Mouse (Mus musculus): Measurements from ENCODE around the gene Pde6b.

The Pde6b gene

DNA sequence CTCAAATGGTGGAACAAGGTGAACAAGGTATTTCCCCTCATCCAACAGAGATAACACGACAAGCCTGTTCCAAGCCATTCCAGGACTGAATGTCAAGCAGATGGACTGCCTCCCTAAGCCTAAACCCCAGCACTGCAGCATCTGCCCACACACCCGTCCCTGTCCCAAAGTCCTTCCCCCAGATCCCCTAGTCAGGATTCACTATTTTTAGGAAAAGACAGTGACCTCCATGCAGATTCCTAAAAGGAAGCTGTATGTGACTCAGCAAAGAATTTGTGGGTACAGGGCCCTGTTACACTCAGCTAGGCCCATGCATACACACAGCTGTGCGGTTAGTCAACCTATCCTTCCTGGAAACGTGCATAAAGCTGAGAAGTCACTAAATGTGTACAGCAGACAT lies 1.7 kb upstream of the Pde6b start:
- DNase-seq (ENCODE audit: extremely low read depth, insufficient read length, low spot score): no peak

GRCm38 (mm10) chr5:108389744-108390143 lies 1.6 kb downstream of the Pde6b start:
- DNase-seq (ENCODE audit: extremely low read depth, insufficient read length, low spot score): no peak

DNA sequence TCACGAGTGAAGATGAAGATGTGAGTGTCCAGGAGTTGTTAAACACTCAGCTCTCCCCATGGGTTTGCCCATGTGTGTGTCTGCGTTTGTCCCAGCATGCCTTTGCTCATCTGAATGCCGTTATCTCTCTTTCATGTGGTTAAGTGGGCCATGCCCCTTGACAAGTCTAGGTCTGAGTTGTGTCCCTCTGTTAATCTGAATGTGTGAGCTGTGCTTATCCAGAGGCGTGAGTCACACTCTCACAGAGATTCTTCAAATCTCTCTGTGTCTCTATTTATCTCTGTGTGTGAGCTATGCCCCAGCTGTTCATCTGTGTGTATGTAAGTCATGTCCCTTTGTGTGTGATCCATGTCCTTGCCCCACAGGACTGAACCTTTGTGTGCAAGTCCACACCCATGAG lies 15.3 kb downstream of the Pde6b start:
- no peak for DNase-seq (ENCODE audit: extremely low read depth, insufficient read length, low spot score)

DNA sequence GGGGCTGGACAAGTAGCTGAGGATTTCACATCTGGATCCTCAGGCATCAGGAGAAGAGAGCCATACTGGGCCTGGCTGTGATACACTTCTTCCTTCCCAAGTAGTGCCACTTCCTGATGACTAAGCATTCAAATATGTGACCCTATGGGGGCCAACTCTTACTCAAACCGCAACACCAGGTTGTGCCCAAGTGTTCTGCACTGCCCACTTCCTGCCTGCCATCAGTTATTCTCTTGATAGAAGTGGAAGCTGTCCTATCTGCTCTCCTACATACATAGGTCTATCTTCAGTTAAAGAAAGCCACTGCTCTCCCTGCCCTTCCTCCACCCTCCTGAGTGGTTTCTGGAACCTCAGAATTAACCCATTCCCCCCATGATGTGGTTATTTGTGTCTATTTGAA lies 17.3 kb downstream of the Pde6b start:
- peak; percentile 59 for DNase-seq (ENCODE audit: extremely low read depth, insufficient read length, low spot score)

GRCm38 (mm10) chr5:108406977-108407376 lies 18.8 kb downstream of the Pde6b start:
- DNase-seq (ENCODE audit: extremely low read depth, insufficient read length, low spot score): no peak

GRCm38 (mm10) chr5:108414711-108415110 lies 26.5 kb downstream of the Pde6b start:
- DNase-seq (ENCODE audit: extremely low read depth, insufficient read length, low spot score): no peak

GRCm38 (mm10) chr5:108422741-108423140 lies 34.5 kb downstream of the Pde6b start:
- no peak for DNase-seq (ENCODE audit: extremely low read depth, insufficient read length, low spot score)

- DNase-seq (ENCODE audit: extremely low read depth, insufficient read length, low spot score): no peak
These were observed 35.2 kb downstream of the Pde6b start for GRCm38 (mm10) chr5:108423427-108423826.

- no peak for DNase-seq (ENCODE audit: extremely low read depth, insufficient read length, low spot score)
These were observed 39.0 kb downstream of the Pde6b start for GRCm38 (mm10) chr5:108427186-108427585.

DNA sequence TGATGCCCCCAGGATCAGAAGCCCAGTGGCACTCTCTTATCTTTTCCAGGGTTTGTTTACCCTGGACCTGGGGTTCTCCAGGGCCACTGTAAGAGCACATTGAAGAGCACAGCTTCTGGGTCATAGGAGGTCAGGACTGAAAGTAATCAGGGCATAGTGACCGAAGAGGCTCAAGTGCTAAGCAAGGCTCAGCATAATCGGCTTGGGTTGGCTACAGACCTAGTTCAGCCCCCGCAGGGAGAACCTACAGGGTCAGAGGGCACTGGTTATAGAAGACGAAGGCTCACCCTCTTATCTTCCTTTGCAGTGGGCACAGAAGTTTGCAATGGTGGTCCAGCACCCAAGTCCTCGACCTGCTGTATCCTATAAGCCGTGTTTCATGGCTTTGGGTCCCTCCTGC lies 43.0 kb downstream of the Pde6b start:
- no peak for DNase-seq (ENCODE audit: extremely low read depth, insufficient read length, low spot score)

GRCm38 (mm10) chr5:108433804-108434587 lies 45.8 kb downstream of the Pde6b start, which contains the start of gene Atp5k:
Atp5k (minus strand) TSS chr5:108434448.
- peak; percentile 86 for DNase-seq (ENCODE audit: extremely low read depth, insufficient read length, low spot score)

DNA sequence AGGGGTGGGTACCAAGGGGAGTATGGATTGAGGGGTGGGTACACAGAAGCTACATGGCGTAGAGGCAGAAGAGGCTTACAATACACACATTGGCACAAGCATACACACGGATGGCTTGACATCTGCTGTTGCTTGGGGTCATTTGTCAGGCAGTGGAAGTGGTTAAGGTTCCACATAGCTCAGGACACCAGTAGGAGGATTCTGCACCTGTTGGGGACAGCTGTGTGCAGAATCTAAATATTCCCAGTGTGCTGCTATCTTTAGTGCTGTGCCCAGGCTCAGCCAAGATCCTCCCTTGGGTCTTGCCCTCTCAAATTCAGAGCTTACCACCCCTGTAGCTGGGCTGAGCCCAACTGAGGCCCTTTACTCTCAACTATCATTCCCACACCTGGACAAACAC lies 47.9 kb downstream of the Pde6b start:
- no peak for DNase-seq (ENCODE audit: extremely low read depth, insufficient read length, low spot score)

- no peak for DNase-seq (ENCODE audit: extremely low read depth, insufficient read length, low spot score)
These were observed 58.8 kb downstream of the Pde6b start for GRCm38 (mm10) chr5:108446973-108447372.

GRCm38 (mm10) chr5:108447857-108448256 lies 59.7 kb downstream of the Pde6b start:
- no peak for DNase-seq (ENCODE audit: extremely low read depth, insufficient read length, low spot score)

- DNase-seq (ENCODE audit: extremely low read depth, insufficient read length, low spot score): peak; percentile 71
These were observed 60.8 kb downstream of the Pde6b start, which contains the start of gene Mfsd7a for GRCm38 (mm10) chr5:108448785-108449668. Mfsd7a (minus strand) TSS chr5:108448891.

- no peak for DNase-seq (ENCODE audit: extremely low read depth, insufficient read length, low spot score)
These were observed 62.8 kb downstream of the Pde6b start for GRCm38 (mm10) chr5:108450837-108451540.

- no peak for DNase-seq (ENCODE audit: extremely low read depth, insufficient read length, low spot score)
These were observed 63.4 kb downstream of the Pde6b start for GRCm38 (mm10) chr5:108451611-108452010.

DNA sequence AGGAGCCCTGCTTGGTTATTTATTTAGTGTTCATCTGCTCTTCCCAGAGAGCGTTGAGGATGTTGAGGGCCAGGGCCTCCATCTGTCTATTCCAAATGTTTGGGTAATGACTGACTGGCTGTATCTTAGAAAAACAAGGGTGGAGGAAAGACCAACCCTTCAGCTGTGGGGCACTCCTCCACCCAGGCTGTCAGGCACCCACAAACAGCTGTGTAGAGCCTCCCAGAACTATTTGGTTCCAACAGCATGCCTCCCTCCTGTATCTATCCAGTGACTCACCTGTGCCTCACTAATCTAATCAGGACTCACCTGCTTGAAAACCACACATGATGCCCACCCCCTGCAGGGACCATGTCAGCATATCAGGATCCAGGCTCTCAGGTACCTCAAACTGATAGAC lies 64.2 kb downstream of the Pde6b start:
- DNase-seq (ENCODE audit: extremely low read depth, insufficient read length, low spot score): no peak

GRCm38 (mm10) chr5:108454094-108454493 lies 65.9 kb downstream of the Pde6b start:
- no peak for DNase-seq (ENCODE audit: extremely low read depth, insufficient read length, low spot score)

DNA sequence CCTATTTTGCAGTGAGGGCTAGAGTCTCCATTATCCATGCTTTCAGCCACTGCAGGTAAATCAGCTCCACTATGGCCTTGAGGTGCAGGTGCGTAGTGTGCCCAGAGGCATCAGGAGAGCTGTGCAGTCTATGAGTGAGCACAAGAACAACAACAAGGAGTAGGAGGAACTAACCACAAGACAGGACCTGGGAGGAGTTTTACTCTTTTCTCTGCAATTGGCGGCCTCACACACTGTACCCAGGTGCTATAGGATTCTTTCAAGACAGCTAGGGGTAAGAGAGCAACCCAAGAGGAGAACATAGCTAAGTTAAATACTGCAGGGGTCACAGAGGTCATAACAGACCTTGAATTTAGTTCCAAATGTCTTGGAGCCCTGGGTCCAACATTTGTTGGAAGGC lies 70.5 kb downstream of the Pde6b start:
- no peak for DNase-seq (ENCODE audit: extremely low read depth, insufficient read length, low spot score)

DNA sequence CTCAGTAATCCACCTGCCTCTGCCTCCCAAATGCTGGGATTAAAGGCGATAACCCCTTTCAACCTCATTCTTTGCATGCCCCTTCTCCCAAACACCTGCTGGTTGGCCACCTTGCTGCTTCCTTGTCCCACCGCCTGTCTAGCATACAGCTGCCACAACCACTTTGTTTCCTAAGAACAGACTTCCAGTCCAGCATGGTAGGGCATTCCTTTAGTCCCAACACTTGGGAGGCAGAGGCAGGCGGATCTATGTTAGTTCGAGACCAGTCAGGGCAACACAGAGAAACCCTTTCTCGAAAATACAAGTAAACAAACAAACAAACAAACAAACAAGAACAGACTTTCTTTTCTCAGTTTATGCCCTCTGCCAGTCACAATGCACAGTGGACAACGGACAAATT lies 72.3 kb downstream of the Pde6b start:
- DNase-seq (ENCODE audit: extremely low read depth, insufficient read length, low spot score): no peak
